Mouse (Mus musculus): ENCODE data around the gene Sestd1.

DNA sequence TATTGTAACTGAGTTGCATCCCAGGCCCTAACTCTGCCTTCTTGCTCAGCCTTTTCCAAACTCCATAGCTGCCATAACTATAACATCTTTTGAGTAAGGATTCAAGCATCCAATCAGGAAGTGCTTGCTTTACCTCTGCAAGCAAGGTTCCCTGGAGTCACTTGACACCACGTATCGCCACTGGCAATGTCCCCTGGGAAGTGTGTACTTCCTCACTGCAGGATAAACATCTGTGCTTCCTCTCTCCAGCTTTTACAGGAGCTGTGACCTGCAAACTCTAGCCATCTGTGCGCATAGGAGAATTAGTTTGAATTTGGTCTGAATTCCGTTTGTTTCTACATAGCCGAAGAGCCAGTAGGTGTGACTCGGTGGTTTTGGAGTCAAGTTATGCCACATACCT lies 43.3 kb upstream of the Sestd1 start:
- no peak for TF ChIP-seq POLR2A (IDR thresholded peaks at IDR 0.05; ENCODE audit: insufficient read length, low read depth)
- no peak for TF ChIP-seq MAX (IDR thresholded peaks at IDR 0.05; ENCODE audit: low read depth)
- TF ChIP-seq POLR2AphosphoS2 (IDR thresholded peaks at IDR 0.05; ENCODE audit: insufficient read length, low read depth), result no peak
- TF ChIP-seq SRF (IDR thresholded peaks at IDR 0.05; ENCODE audit: control insufficient read depth, insufficient read length, low read depth), result no peak
- TF ChIP-seq E2F4 (IDR thresholded peaks at IDR 0.05; ENCODE audit: insufficient read depth), result no peak
- TF ChIP-seq CEBPB (IDR thresholded peaks at IDR 0.05; ENCODE audit: insufficient read depth, poor library complexity, severe bottlenecking), result no peak
- TF ChIP-seq TCF12 (IDR thresholded peaks at IDR 0.05; ENCODE audit: insufficient read depth, poor library complexity, severe bottlenecking), result no peak
- no peak for TF ChIP-seq MYOD1 (IDR thresholded peaks at IDR 0.05; ENCODE audit: control insufficient read depth in 1 of 3, insufficient read length in 2 of 3, low read depth in 2 of 3)
- TF ChIP-seq REST (IDR thresholded peaks at IDR 0.05; ENCODE audit: insufficient read depth, insufficient read length), result no peak
- TF ChIP-seq TCF3 (IDR thresholded peaks at IDR 0.05; ENCODE audit: insufficient read length, low read depth), result no peak

Measured in myocyte (in vitro differentiated cells).